Mouse (Mus musculus) limb, embryonic 13.5 days (tissue): ENCODE measurements around the gene Dnmt3a. TPM values are rescaled to one million over a fixed set of nuclear protein-coding genes. Genes with fewer than 3 reads are reported as not detected.

Source experiments
- ATAC-seq: fragments of 200-750 bp; cut with Nextera tagmentation; 2 replicates; pipeline ENCODE4 v1.8.0; 2017; ENCODE audit warnings: low read depth, moderate number of reproducible peaks, moderate TSS enrichment; ENCODE audit not compliant: low FRiP score
- H3K27ac ChIP-seq: fragments of 300-500 bp; sonication (generic); 2 replicates; pipeline ENCODE4 v1.5.1; 2015; ENCODE audit warnings: inconsistent platforms, mild to moderate bottlenecking, moderate library complexity
- H3K27me3 ChIP-seq: fragments of 300-500 bp; sonication (generic); 2 replicates; pipeline ENCODE4 v1.6.1; 2015; ENCODE audit warnings: mild to moderate bottlenecking, inconsistent platforms
- H3K36me3 ChIP-seq: fragments of 300-500 bp; sonication (generic); 2 replicates; pipeline ENCODE4 v1.6.1; 2015; ENCODE audit warnings: inconsistent platforms, mild to moderate bottlenecking, moderate library complexity
- H3K4me1 ChIP-seq: fragments of 300-500 bp; sonication (generic); 2 replicates; pipeline ENCODE4 v1.6.1; 2015; ENCODE audit warnings: inconsistent platforms
- H3K4me2 ChIP-seq: fragments of 300-500 bp; sonication (generic); replicated peaks from 2 replicates; pipeline ENCODE4 v1.6.1; 2015; ENCODE audit warnings: inconsistent platforms, mild to moderate bottlenecking, moderate library complexity
- H3K4me3 ChIP-seq: fragments of 300-500 bp; sonication (generic); 2 replicates; pipeline ENCODE4 v1.5.1; 2015; ENCODE audit warnings: moderate library complexity, mild to moderate bottlenecking, inconsistent platforms
- H3K9ac ChIP-seq: fragments of 300-500 bp; sonication (generic); 2 replicates; pipeline ENCODE4 v1.6.1; 2015; ENCODE audit warnings: mild to moderate bottlenecking, inconsistent platforms
- H3K9me3 ChIP-seq: fragments of 300-500 bp; sonication (generic); 2 replicates; pipeline ENCODE4 v1.6.1; 2016; ENCODE audit warnings: inconsistent platforms
- WGBS: fragments of 180-500 bp; shearing (Covaris S2); methylation state at CpG from one replicate; pipeline ENCODE4 v1.1.7; 2015; 5-methylcytosine and 5-hydroxymethylcytosine counted together
- polyA plus RNA-seq: library from polyadenylated mRNA; unstranded; fragments of >200 nt; fragmentation: Nextera tagmentation; extraction: Ambion mirVana; gene quantifications from 2 replicates; pipeline ENCODE4 v1.2.1, GENCODE M21; 2015

The Dnmt3a gene
- polyA plus RNA-seq, 1 experiment from 2014 or later = 200 TPM

DNA sequence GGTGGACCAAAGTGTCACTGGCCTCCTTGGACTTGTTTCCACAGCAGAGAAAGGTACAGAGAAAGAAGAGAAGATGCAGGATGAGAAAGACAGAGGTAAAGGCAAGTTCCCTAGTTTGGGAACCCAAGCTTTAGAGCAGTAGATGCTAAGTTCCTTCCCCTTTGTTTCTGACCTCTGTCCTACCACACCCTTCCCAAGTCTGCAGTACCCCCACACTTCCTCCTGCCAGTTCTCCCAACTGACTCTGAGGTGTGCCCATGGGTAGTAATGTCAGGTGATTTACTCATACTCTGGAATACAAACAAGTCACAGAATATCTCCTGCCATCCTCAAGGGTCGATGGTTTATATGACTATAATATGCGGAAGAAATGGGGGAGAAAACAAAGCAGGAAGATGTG lies 29.8 kb upstream of the Dnmt3a start:
- 92% methylated on average over 2 of the region's 2 CpGs for WGBS
- Histone ChIP-seq H3K9ac (no peak overlapping the region), H3K27me3 (no peaks in the 10 kb centered on the region), H3K4me3 (no peak overlapping the region), H3K4me2 (no peak overlapping the region), H3K9me3 (no peaks in the 10 kb centered on the region), H3K36me3 (peaks cover 32% of the 10 kb centered on the region), H3K4me1 (peaks cover 18% of the 10 kb centered on the region), H3K27ac (no peak overlapping the region)
- ATAC-seq = no peak

DNA sequence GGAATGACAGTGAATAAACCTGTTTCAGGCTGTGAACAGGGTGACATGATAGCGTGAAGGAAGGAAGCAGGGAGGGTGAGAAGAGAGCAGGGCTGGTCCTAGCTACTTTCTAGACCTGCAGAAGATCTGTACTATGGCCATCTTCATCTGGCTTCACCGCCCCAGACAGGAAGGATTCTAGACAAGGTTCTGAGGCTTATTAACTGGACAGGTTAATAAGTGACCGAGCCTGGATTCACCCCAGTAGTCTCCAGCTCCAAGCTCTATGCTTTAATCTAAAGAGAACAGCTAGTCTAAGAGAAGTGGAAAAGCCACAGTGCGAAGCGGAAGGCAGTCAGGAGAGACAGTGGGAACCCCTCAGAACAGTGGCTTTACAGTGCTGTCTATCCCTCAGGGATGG lies 28.1 kb upstream of the Dnmt3a start:
- no peaks in the 10 kb centered on the region for H3K27me3 ChIP-seq
- H3K9me3 ChIP-seq = no peaks in the 10 kb centered on the region
- H3K4me2 ChIP-seq = no peak overlapping the region
- WGBS = 89% methylated on average over 5 of the region's 5 CpGs
- H3K9ac ChIP-seq = no peak overlapping the region
- no peak overlapping the region for H3K4me3 ChIP-seq
- H3K27ac ChIP-seq = no peak overlapping the region
- no peak for ATAC-seq
- H3K36me3 ChIP-seq = peaks cover 29% of the 10 kb centered on the region
- peaks cover 30% of the 10 kb centered on the region for H3K4me1 ChIP-seq

DNA sequence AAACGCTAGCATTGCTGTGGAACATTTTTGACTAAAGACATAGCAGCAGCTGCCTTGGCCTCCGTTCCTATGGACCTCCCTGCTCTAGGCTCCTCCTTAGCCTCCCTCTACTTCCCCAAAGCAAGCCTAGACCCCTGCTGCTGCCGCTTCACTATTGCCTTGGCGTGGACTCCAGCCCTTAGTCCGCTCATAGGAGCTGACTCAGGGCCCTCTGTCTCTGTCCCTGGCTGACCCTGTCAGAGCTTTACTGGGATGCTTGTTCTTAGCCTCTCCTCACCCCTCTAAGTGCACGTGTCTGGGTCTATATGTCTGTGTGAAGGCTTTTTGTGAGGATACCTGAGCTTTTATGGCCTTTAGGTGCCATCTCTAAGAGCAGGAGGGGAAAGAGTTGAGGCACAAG lies 27.5 kb upstream of the Dnmt3a start:
- H3K9ac ChIP-seq = no peak overlapping the region
- no peaks in the 10 kb centered on the region for H3K9me3 ChIP-seq
- ATAC-seq = no peak
- peaks cover 23% of the 10 kb centered on the region for H3K36me3 ChIP-seq
- peaks cover 36% of the 10 kb centered on the region for H3K4me1 ChIP-seq
- no peak overlapping the region for H3K4me2 ChIP-seq
- H3K27ac ChIP-seq = no peak overlapping the region
- 82% methylated on average over 6 of the region's 6 CpGs for WGBS
- H3K27me3 ChIP-seq = no peaks in the 10 kb centered on the region
- H3K4me3 ChIP-seq = no peak overlapping the region

DNA sequence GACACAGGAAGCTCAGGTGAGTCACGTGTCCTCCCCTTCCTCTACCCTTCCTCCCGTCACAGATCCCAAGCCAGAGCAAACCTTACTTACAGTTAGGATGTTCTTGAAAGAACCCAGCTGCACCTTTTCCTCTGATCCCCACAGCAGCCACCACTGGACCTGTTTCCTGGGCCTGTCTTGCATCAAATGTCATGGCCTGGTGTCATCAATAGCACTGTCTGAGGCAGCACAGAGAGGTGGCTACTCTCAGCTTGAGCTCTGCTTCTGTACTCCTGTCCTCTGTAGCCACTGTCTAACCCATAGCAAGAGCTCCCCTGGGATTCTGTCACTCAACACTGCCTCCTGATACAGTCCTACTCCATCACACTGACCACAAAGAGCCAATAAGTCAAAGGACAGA lies 26.2 kb upstream of the Dnmt3a start:
- no peak overlapping the region for H3K4me2 ChIP-seq
- WGBS = 62% methylated on average over 2 of the region's 2 CpGs
- H3K27me3 ChIP-seq = no peaks in the 10 kb centered on the region
- ATAC-seq = no peak
- H3K4me3 ChIP-seq = no peak overlapping the region
- H3K9me3 ChIP-seq = no peaks in the 10 kb centered on the region
- peaks cover 46% of the 10 kb centered on the region for H3K4me1 ChIP-seq
- no peak overlapping the region for H3K9ac ChIP-seq
- H3K36me3 ChIP-seq = peaks cover 10% of the 10 kb centered on the region
- no peak overlapping the region for H3K27ac ChIP-seq

DNA sequence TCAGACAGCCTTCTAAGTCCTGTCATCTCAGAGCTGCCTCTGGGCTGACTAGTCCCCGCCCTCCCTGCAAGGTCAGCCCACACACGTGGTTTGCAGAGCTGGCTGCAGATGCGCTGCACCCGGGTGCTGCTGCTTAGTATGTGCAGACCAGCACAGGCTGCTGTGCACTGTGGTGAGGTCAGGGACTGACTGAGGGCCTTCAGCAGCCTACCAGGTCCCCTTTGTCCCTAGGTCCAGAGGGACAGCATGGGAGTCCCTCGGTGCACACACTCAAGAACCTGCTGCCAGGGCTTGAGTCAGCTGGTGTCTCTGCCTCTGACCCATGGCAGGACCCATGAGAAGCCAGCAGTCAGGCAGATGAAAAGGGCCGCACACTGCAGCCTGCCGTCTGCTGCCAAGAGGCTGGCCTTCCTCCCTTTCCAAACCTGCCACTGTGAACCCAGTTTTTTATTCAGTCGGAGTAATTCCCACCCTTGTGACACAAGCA lies 25.4 kb upstream of the Dnmt3a start:
- Histone ChIP-seq H3K9me3 (no peaks in the 10 kb centered on the region), H3K9ac (peak overlapping the region; percentile 43), H3K4me3 (no peak overlapping the region), H3K27ac (peak overlapping the region; percentile 88), H3K36me3 (peaks cover 8% of the 10 kb centered on the region), H3K27me3 (no peaks in the 10 kb centered on the region), H3K4me2 (peak overlapping the region; percentile 30; the same call in 1 of the 2 replicates), H3K4me1 (peaks cover 52% of the 10 kb centered on the region)
- 12% methylated on average over 8 of the region's 8 CpGs for WGBS
- peak; percentile 37 for ATAC-seq

DNA sequence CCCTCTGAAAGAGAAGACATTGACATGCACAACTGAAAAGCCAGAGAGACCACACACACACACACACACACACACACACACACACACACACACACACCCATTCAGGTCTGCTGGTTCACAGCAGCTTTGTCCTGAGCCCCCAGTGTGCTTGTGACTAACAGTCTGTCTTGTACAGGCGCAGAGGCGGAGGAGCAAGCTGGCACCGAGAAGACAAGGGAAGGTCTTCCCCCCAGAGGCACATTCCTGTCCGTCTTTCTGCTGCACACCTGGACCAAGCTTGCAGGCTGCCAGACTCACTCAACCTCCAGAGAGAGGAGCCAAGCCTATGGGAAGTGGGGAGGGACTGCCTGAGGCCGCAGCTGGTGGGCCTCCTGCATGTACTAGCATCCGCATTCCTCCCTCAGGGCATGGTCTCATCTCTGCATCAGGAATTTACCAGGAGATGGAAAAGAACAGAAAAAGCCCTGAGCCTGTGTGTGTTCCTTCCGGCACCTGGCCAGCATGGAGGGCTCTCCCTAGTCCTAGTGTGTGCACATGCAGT lies 24.8 kb upstream of the Dnmt3a start:
- no peaks in the 10 kb centered on the region for H3K27me3 ChIP-seq
- H3K4me2 ChIP-seq = peak overlapping the region; percentile 30
- peak overlapping the region; percentile 88 for H3K27ac ChIP-seq
- WGBS = 25% methylated on average over 7 of the region's 7 CpGs
- H3K4me1 ChIP-seq = peaks cover 52% of the 10 kb centered on the region
- H3K4me3 ChIP-seq = no peak overlapping the region
- H3K36me3 ChIP-seq = peaks cover 2% of the 10 kb centered on the region
- 0 out of 2 replicates have a peak overlapping the region, but pooled peaks have one; percentile 39 for H3K9ac ChIP-seq
- peak; percentile 73 for ATAC-seq
- H3K9me3 ChIP-seq = no peaks in the 10 kb centered on the region

DNA sequence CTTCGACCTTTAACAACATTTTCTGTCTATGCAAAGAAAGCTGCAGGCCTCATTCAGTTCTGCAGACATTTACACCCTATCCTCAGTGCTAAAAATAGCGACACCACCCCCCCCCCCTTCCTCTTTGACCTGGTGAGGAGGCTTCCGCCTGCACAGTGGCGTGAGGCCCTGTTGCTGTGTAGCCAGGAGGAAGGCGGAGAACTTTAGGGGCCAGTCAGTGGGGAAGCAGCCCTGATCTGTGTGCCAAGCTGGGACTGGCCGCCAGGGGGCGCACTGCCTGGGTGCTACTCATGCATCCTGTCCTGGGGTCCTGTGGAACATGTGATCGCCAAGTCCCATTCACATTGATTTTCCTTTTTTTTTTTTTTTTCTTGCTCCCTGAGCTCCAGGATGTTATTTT lies 24.3 kb upstream of the Dnmt3a start:
- H3K27me3 ChIP-seq = no peaks in the 10 kb centered on the region
- ATAC-seq = peak; percentile 85
- H3K9ac ChIP-seq = no peak overlapping the region
- peaks cover 52% of the 10 kb centered on the region for H3K4me1 ChIP-seq
- WGBS = 3% methylated on average over 8 of the region's 8 CpGs
- H3K27ac ChIP-seq = peak overlapping the region; percentile 88
- no peaks in the 10 kb centered on the region; the same call in 1 of the 2 replicates for H3K36me3 ChIP-seq
- H3K9me3 ChIP-seq = no peaks in the 10 kb centered on the region
- H3K4me3 ChIP-seq = no peak overlapping the region
- H3K4me2 ChIP-seq = peak overlapping the region; percentile 30

DNA sequence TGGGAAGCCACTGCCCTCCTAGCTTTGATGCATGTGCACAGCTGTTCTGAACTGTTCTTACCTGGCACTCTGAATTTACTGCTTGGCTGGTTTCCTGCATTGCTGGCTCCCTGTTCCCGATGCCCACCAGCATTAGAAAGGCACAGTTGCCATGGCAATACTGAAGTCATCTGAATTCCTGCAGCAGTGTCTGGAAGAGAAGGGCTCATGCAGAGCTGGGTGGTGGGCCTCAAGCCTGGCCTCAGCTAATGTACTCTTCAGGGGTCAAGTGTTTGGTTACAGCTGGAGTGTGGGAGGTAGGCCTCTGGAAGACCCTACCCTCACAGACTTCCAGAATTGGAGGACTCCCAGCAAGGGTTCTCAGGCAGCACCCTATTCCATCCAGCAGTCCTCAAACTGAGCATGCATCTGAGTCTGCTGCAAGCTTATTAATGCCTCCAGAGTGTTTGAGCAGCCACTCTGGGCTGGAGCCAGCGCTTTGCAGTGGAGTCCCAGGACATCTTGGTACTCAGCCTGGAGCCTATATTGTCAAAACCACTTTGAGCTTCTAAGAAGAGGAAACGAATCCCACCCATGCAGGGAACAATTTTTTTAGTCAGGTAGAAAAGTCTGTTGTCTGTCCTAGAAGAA lies 22.5 kb upstream of the Dnmt3a start:
- H3K4me3 ChIP-seq = no peak overlapping the region
- H3K4me2 ChIP-seq = no peak overlapping the region
- peaks cover 69% of the 10 kb centered on the region for H3K4me1 ChIP-seq
- H3K27me3 ChIP-seq = no peaks in the 10 kb centered on the region
- no peak for ATAC-seq
- 0 out of 2 replicates have a peak overlapping the region, but pooled peaks have one; percentile 34 for H3K27ac ChIP-seq
- 53% methylated on average over 3 of the region's 3 CpGs for WGBS
- no peak overlapping the region; the same call in 1 of the 2 replicates for H3K9ac ChIP-seq
- no peaks in the 10 kb centered on the region for H3K9me3 ChIP-seq
- no peaks in the 10 kb centered on the region for H3K36me3 ChIP-seq

DNA sequence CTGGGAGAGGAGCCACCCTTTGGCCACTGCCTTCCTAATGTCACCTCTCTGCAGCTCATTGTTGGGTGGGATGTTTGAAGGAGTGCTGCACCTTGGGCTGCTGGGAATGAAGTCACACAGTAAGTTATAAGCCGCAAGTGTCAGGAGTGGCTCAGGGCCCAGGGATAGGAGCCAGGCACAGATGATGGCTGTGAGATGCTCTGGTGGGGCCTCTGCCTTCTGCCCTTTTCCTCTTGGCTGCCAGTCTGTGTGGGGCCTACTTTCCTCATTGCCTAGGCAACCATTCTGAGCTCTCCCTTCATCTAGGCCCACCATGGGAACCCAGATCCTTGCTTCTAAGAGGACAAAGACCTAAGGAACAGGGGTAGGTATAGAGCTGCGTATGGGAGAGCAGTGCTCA lies 21.5 kb upstream of the Dnmt3a start:
- Histone ChIP-seq H3K27ac (no peak overlapping the region), H3K4me1 (peaks cover 79% of the 10 kb centered on the region), H3K4me3 (no peak overlapping the region), H3K27me3 (no peaks in the 10 kb centered on the region), H3K4me2 (no peak overlapping the region), H3K9me3 (no peaks in the 10 kb centered on the region), H3K36me3 (no peaks in the 10 kb centered on the region), H3K9ac (no peak overlapping the region)
- no peak for ATAC-seq
- WGBS = 89% methylated on average over 2 of the region's 2 CpGs

DNA sequence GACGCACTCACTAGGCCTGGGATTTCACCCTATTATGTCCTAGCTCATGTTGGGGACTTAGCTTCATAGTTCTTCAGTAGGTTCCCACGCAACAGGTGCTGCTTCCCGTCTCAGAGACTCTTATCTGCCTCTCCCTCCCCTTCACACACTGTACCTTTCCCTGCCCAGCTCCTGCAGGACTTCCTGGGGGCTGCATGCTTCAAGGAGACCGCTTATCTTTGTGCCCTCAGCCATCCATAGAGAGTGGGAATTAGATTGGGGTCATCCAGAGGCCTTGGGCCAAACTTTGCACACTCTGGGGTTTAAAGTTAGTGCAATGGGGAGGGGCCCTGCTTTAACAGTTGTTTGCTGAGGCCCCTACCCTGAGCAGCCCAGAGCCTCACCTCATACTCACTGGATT lies 21.1 kb upstream of the Dnmt3a start:
- Histone ChIP-seq H3K36me3 (no peaks in the 10 kb centered on the region), H3K9me3 (no peaks in the 10 kb centered on the region), H3K4me1 (peaks cover 79% of the 10 kb centered on the region), H3K27me3 (no peaks in the 10 kb centered on the region), H3K27ac (no peak overlapping the region), H3K4me3 (no peak overlapping the region), H3K4me2 (no peak overlapping the region), H3K9ac (peak overlapping the region; percentile 31; the same call in 1 of the 2 replicates)
- 72% methylated on average over 4 of the region's 4 CpGs for WGBS
- ATAC-seq = no peak

DNA sequence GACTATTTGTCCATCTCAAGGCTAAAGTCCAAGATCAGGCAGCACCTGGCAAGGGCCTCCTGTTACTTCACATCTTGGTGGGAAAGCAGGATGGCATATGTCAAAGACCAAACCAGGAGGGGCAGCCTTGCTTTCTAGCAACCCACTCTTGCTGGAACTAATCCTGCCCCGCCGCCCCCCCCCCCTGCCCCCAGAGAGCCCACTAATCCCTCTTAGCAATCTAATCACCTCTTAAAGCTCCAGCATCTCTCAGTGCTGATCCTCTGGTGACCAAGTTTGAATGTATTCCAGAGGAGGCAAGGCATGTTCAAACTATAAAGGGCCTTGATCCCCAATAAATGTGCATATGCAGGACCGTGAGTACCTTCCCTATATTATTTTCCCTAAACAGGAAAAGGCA lies 18.8 kb upstream of the Dnmt3a start:
- Histone ChIP-seq H3K27me3 (no peaks in the 10 kb centered on the region), H3K9ac (no peak overlapping the region), H3K9me3 (no peaks in the 10 kb centered on the region), H3K4me2 (no peak overlapping the region), H3K4me1 (peaks cover 62% of the 10 kb centered on the region), H3K4me3 (no peak overlapping the region), H3K27ac (no peak overlapping the region), H3K36me3 (no peaks in the 10 kb centered on the region)
- 19% methylated on average over 3 of the region's 3 CpGs for WGBS
- no peak for ATAC-seq

DNA sequence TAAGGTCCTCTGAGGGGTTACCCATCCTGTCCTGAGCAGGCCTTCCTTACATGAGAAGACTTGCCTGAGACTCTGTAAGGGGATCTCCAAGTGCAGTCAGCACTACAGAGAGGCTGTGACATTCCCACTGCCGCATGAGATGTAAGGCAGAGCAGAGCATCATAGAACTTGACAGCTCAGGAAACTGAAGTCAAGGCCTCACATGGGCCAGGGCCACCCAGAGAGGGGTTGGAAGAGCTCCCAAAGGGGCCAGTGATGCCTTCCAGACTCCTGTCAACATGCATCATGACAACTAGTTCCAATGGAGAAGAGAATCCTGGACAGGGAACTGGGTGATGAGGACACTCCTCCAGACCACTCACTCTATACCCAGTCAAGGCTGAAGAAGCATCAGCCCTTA lies 18.3 kb upstream of the Dnmt3a start:
- whole genome bisulfite sequencing = 13% methylated on average over 1 of the region's 1 CpGs
- Histone ChIP-seq H3K27me3 (no peaks in the 10 kb centered on the region), H3K9ac (no peak overlapping the region), H3K4me3 (no peak overlapping the region), H3K36me3 (no peaks in the 10 kb centered on the region), H3K27ac (peak overlapping the region; percentile 17; the same call in 1 of the 2 replicates), H3K9me3 (no peaks in the 10 kb centered on the region), H3K4me2 (no peak overlapping the region), H3K4me1 (peaks cover 62% of the 10 kb centered on the region)
- no peak for ATAC-seq
